Mouse (Mus musculus) liver, adult 2 months (tissue): Measurements from ENCODE around the gene Csnk1e. TPM values are rescaled to one million over a fixed set of nuclear protein-coding genes. Genes with fewer than 3 reads are reported as not detected.

Experiments
- DNase-seq: peaks from one replicate; pipeline ENCODE4 v3.0.0-alpha.2; 2011; ENCODE audit warnings: low read depth, low spot score; ENCODE audit errors: extremely low read depth
- H3K27ac ChIP-seq: fragments of 200-500 bp; replicated peaks from 2 replicates; pipeline ENCODE4 v1.5.1; 2012; ENCODE audit warnings: low read depth, mild to moderate bottlenecking, control low read depth, inconsistent platforms, low read length; ENCODE audit not compliant: insufficient read depth
- H3K27me3 ChIP-seq: fragments of 200-500 bp; 2 replicates; pipeline ENCODE4 v1.6.1; 2012; ENCODE audit warnings: mild to moderate bottlenecking, moderate library complexity, low read length, inconsistent platforms; ENCODE audit not compliant: control insufficient read depth, insufficient read depth
- H3K36me3 ChIP-seq: fragments of 200-500 bp; 2 replicates; pipeline ENCODE4 v1.6.1; 2012; ENCODE audit warnings: low read length, inconsistent platforms; ENCODE audit not compliant: control insufficient read depth, insufficient read depth
- H3K4me1 ChIP-seq: fragments of 200-500 bp; 2 replicates; pipeline ENCODE4 v1.6.1; 2011; ENCODE audit warnings: low read length; ENCODE audit not compliant: control insufficient read depth, insufficient read depth
- H3K4me3 ChIP-seq: fragments of 200-500 bp; 2 replicates; pipeline ENCODE4 v1.5.1; 2011; ENCODE audit warnings: low read depth, mild to moderate bottlenecking, control low read depth, low read length, moderate library complexity; ENCODE audit not compliant: insufficient read depth
- H3K79me2 ChIP-seq: fragments of 200-500 bp; 2 replicates; pipeline ENCODE4 v1.6.1; 2012; ENCODE audit warnings: inconsistent platforms, mild to moderate bottlenecking, low read length, moderate library complexity; ENCODE audit not compliant: control insufficient read depth, insufficient read depth
- H3K9ac ChIP-seq: fragments of 200-500 bp; 2 replicates; pipeline ENCODE4 v1.6.1; 2012; ENCODE audit warnings: low read depth, mild to moderate bottlenecking, control low read depth, inconsistent platforms, low read length
- CTCF ChIP-seq: fragments of 200-500 bp; IDR thresholded peaks from 2 replicates; pipeline ENCODE4 v1.5.1; 2011; ENCODE audit warnings: low read depth, low read length, control low read depth
- POLR2A ChIP-seq: fragments of 200-500 bp; IDR thresholded peaks from 2 replicates; pipeline ENCODE4 v1.6.1; 2011; ENCODE audit warnings: low read length, control low read depth; ENCODE audit not compliant: insufficient read depth; ENCODE audit errors: extremely low read depth
- WGBS: fragments of 180-500 bp; shearing (Covaris S2); methylation state at CpG from one replicate; pipeline ENCODE4 v1.1.7; 2018; 5-methylcytosine and 5-hydroxymethylcytosine counted together
- polyA plus RNA-seq: library from polyadenylated mRNA; depleted of rRNA; stranded (reverse); fragments of >200 nt; gene quantifications from 2 replicates; pipeline ENCODE4 v1.2.3, GENCODE M21; 2012
- total RNA-seq: library from RNA; depleted of rRNA; stranded (reverse); fragments of >200 nt; gene quantifications from 2 replicates; pipeline ENCODE4 v1.2.3, GENCODE M21; 2014

The Csnk1e gene
- total and polyA plus RNA-seq, 2 experiments = 4.3 to 6.6 TPM

GRCm38 (mm10) chr15:79409077-79409573 lies 46.2 kb downstream of the Csnk1e start:
- 0 out of 2 replicates have a peak overlapping the region, but pooled peaks have one; percentile 37 for H3K27ac ChIP-seq
- H3K4me3 ChIP-seq = no peak overlapping the region
- WGBS = 87% methylated on average over 4 of the region's 4 CpGs
- no peaks in the 10 kb centered on the region for H3K79me2 ChIP-seq
- no peak for TF ChIP-seq POLR2A
- TF ChIP-seq CTCF = no peak
- H3K9ac ChIP-seq = no peak overlapping the region
- no peaks in the 10 kb centered on the region for H3K27me3 ChIP-seq
- H3K4me1 ChIP-seq = no peaks in the 10 kb centered on the region
- DNase-seq = no peak
- no peaks in the 10 kb centered on the region for H3K36me3 ChIP-seq

DNA sequence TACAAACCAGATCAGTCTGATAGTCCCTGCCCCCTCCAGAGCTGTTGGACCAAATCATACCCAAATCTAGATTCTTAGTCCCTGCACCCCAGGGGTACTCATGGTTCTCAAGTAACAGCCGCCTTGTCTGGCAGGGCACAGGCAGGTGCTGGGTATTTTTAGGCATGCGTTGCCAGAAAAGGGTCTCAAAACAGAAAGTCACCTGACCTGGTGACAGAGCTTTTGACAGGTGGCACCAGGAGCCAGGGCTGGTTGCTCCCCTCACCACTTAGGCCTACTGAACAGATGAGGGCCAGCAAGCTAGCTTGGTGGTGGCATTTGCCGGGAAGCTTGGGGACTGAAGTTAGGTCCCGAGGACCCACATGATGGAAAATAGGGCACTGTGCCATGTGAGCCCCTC lies 48.8 kb downstream of the Csnk1e start:
- Histone ChIP-seq H3K4me1 (peaks cover 9% of the 10 kb centered on the region), H3K9ac (no peak overlapping the region), H3K27me3 (no peaks in the 10 kb centered on the region), H3K79me2 (peaks cover 13% of the 10 kb centered on the region), H3K27ac (no peak overlapping the region), H3K4me3 (no peak overlapping the region), H3K36me3 (no peaks in the 10 kb centered on the region)
- no peak for TF ChIP-seq POLR2A
- TF ChIP-seq CTCF = no peak
- WGBS = 94% methylated on average over 4 of the region's 4 CpGs
- DNase-seq = no peak

GRCm38 (mm10) chr15:79404277-79404676 lies 51.1 kb downstream of the Csnk1e start:
- H3K9ac ChIP-seq = no peak overlapping the region
- H3K4me3 ChIP-seq = no peak overlapping the region
- TF ChIP-seq POLR2A = no peak
- TF ChIP-seq CTCF = no peak
- no peaks in the 10 kb centered on the region for H3K36me3 ChIP-seq
- WGBS = 89% methylated on average over 1 of the region's 1 CpGs
- DNase-seq = no peak
- no peak overlapping the region for H3K27ac ChIP-seq
- H3K4me1 ChIP-seq = peaks cover 21% of the 10 kb centered on the region
- H3K79me2 ChIP-seq = peaks cover 34% of the 10 kb centered on the region
- no peaks in the 10 kb centered on the region for H3K27me3 ChIP-seq

DNA sequence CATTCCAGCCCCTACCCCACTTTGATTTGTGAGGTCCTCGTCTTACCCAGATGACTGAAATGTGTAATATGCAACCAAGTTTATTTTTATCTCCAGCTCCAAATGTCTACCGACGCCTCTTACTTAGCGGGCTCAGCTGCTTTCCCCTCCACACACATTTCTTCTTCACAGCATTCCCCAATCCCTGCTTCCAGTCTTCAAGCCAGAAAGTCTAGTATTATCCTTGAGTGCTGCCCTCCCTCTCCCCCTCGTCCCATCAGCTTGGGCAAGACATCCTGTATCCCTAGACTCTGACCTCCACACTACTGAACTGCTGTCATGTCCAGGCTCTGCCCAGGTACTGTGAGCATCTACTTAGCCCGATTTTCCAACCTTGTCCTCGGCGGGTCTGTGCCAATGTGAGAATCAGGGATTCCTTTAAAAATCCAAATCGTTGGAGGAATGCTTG lies 51.6 kb downstream of the Csnk1e start:
- peak overlapping the region; percentile 77 for H3K27ac ChIP-seq
- no peak for TF ChIP-seq POLR2A
- no peak for TF ChIP-seq CTCF
- WGBS = 29% methylated on average over 9 of the region's 9 CpGs

GRCm38 (mm10) chr15:79402836-79403762 lies 52.3 kb downstream of the Csnk1e start, which contains the start of gene Tmem184b:
Gene Tmem184b (minus strand): TSS chr15:79403569.
- Histone ChIP-seq H3K27me3 (no peaks in the 10 kb centered on the region), H3K79me2 (peaks cover 45% of the 10 kb centered on the region), H3K4me1 (peaks cover 21% of the 10 kb centered on the region), H3K27ac (peak within 1 kb of the TSS; percentile 77), H3K4me3 (peak within 1 kb of the TSS; percentile 76), H3K36me3 (no peaks in the 10 kb centered on the region), H3K9ac (peak within 1 kb of the TSS; percentile 93)
- WGBS = under 1% methylated on average over 90 of the region's 90 CpGs
- peak; percentile 65 for DNase-seq
- no peak for TF ChIP-seq CTCF
- TF ChIP-seq POLR2A = peak; percentile 53; the same call in 1 of the 2 replicates

More for the DNA sequence above, 51.6 kb downstream of the Csnk1e start:
- peak overlapping the region; percentile 85 for H3K9ac ChIP-seq
- no peak for DNase-seq
- H3K36me3 ChIP-seq = no peaks in the 10 kb centered on the region
- peaks cover 38% of the 10 kb centered on the region for H3K79me2 ChIP-seq
- peak overlapping the region; percentile 76 for H3K4me3 ChIP-seq
- H3K27me3 ChIP-seq = no peaks in the 10 kb centered on the region
- peaks cover 21% of the 10 kb centered on the region for H3K4me1 ChIP-seq
